Mouse (Mus musculus): ENCODE data around the gene Ces3a. TPM values are rescaled to one million over a fixed set of nuclear protein-coding genes. Genes with fewer than 3 reads are reported as not detected.
"Not testable (repeated sequence)": the region's sequence is repeated elsewhere in the genome, so short reads cannot be mapped to it uniquely, and the experiment has no call there.

The Ces3a gene
- polyA plus RNA-seq, 1 experiment from 2014 or later = not detected

DNA sequence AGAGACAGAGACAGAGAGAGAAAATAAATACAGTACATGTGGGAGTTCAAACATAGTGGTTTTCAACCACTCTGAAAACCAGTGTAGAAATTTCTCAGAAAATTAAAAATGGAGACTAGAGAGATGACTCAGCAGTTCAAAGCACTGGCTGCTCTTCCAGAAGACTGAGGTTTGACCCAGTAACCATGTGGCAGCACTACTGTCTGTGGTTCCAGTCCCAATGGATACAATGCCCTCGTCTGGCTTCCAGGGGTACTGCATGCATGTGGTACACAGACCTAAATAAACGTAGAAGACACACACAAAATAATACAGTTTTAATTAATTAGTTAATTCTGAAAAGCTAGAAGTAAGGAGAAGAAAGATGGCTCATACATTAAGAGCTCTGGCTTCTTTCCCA, 23.4 kb upstream of the Ces3a start:
- TF ChIP-seq CTCF (IDR thresholded peaks at IDR 0.05; ENCODE audit: low read depth) = peak; percentile 36; the same call in 1 of the 2 replicates
- no peak for ATAC-seq (ENCODE audit: insufficient read depth)
- Histone ChIP-seq H3K27me3 (ENCODE audit: insufficient read depth, low read length) (no peaks in the 10 kb centered on the region), H3K9me3 (ENCODE audit: low read depth, low read length) (no peaks in the 10 kb centered on the region), H3K36me3 (ENCODE audit: insufficient read depth) (no peaks in the 10 kb centered on the region), H3K9ac (no peak overlapping the region), H3K27ac (ENCODE audit: low read depth) (no peak overlapping the region), H3K4me1 (ENCODE audit: insufficient read depth) (no peaks in the 10 kb centered on the region), H3K4me3 (ENCODE audit: low read depth, low read length) (no peak overlapping the region), H3K4me2 (no peak overlapping the region)
- WGBS = 71% methylated on average over 2 of the region's 2 CpGs
- peak; percentile 9 for DNase-seq

DNA sequence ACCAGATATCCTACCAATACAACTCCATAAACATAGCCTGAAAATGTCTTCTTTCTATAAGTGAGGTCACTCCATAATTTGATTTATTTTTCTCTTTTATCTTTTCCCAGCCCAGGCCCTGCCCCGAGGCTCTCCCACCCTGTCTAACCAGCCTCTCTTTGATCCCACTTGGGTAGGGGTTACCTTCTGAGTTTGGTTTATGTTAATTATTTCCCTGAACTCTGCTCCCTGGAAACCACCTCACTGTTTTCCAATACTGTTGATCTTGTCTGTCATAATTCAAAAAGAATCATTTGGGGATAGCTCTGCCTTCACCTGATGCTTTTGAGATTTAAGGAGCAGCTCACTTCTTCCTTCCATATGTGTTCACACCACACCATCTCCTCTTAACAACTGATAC, 4.9 kb upstream of the Ces3a start:
- no peaks in the 10 kb centered on the region for H3K9me3 ChIP-seq (ENCODE audit: low read depth, low read length)
- no peaks in the 10 kb centered on the region for H3K36me3 ChIP-seq (ENCODE audit: insufficient read depth)
- H3K27ac ChIP-seq (ENCODE audit: low read depth) = no peak overlapping the region
- 52% methylated on average over 1 of the region's 1 CpGs for WGBS
- no peak for TF ChIP-seq CTCF (IDR thresholded peaks at IDR 0.05; ENCODE audit: low read depth)
- H3K4me2 ChIP-seq = no peak overlapping the region
- H3K4me3 ChIP-seq (ENCODE audit: low read depth, low read length) = no peak overlapping the region
- no peak for DNase-seq
- no peak overlapping the region for H3K9ac ChIP-seq
- H3K4me1 ChIP-seq (ENCODE audit: insufficient read depth) = no peaks in the 10 kb centered on the region
- ATAC-seq (ENCODE audit: insufficient read depth) = no peak
- H3K27me3 ChIP-seq (ENCODE audit: insufficient read depth, low read length) = no peaks in the 10 kb centered on the region

DNA sequence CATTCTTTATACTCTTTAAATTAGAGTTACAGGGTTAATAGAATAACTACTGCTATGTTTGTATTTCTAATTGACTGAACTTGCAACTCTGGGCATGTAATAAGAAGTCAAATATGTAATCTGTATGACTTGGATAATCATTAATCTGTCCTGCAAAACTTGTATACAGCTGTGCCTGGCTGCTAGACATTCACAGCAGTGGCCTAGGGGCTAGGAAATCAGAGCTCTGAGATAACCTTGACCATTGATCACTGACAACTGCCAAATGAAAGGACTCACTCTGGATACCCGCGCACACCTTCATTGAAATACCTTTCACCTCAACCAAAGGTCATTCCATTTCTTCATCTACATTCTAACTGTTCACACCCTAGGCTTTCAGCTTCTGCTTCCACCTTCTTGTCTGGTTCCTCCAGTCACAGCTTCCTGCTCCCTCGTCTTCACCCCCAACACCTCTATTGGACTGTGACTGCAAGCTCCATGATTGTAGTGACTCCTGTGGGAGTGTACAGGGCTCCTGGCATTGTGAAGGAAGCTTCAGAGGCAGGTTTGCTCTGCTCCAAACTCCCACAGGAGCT, 2.5 kb upstream of the Ces3a start:
- no peak overlapping the region for H3K27ac ChIP-seq (ENCODE audit: low read depth)
- WGBS = 66% methylated on average over 3 of the region's 3 CpGs

DNA sequence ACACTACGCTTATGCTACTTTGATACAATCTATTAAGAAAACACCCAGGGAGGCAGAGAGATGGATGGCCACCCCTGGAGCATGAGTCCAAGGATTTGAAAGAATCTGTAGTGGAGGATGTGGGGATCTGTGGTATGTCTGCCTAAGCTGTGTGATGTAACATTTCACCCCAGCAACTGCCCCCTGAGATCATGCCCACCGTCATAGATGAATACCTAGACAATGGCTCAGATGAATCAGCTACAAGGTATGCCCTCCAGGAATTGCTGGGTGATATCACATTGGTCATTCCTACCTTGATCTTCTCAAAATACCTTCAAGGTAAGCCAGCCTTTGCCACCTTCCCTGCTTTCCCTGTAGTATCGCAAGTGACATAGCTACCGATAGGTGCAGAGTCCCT, 7.8 kb downstream of the Ces3a start:
- 84% methylated on average over 4 of the region's 4 CpGs for WGBS
- no peak for TF ChIP-seq CTCF (IDR thresholded peaks at IDR 0.05; ENCODE audit: low read depth)

More for the DNA sequence above, 2.5 kb upstream of the Ces3a start:
- Histone ChIP-seq H3K36me3 (ENCODE audit: insufficient read depth) (no peaks in the 10 kb centered on the region), H3K4me3 (ENCODE audit: low read depth, low read length) (no peak overlapping the region), H3K27me3 (ENCODE audit: insufficient read depth, low read length) (no peaks in the 10 kb centered on the region), H3K9me3 (ENCODE audit: low read depth, low read length) (no peaks in the 10 kb centered on the region), H3K9ac (no peak overlapping the region), H3K4me1 (ENCODE audit: insufficient read depth) (no peaks in the 10 kb centered on the region), H3K4me2 (no peak overlapping the region)
- TF ChIP-seq CTCF (IDR thresholded peaks at IDR 0.05; ENCODE audit: low read depth) = no peak
- DNase-seq = no peak
- ATAC-seq (ENCODE audit: insufficient read depth) = no peak

DNA sequence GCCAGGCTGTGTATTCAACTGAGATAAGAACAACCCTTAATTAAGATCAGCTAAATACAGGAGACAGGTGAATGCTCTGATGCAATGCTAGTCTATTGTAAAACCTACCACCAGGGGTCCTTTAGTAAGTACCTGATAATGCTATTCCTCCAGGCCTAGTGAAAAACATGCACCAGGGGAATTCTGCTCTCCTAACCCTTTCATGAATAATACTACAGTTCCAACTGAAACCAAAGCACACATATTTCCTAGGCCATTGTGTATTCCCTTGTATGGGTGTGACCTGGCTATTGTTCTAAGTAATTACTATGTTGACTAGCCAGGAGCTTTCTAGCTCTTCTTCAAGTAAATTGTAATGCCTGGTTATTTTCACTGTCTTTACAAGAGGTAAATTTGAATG, 11.7 kb downstream of the Ces3a start:
- no peak overlapping the region for H3K4me2 ChIP-seq
- H3K27ac ChIP-seq (ENCODE audit: low read depth) = no peak overlapping the region
- ATAC-seq (ENCODE audit: insufficient read depth) (no peak), DNase-seq (no peak)
- H3K9ac ChIP-seq = no peak overlapping the region
- no peaks in the 10 kb centered on the region for H3K27me3 ChIP-seq (ENCODE audit: insufficient read depth, low read length)
- H3K36me3 ChIP-seq (ENCODE audit: insufficient read depth) = no peaks in the 10 kb centered on the region
- no peaks in the 10 kb centered on the region for H3K4me1 ChIP-seq (ENCODE audit: insufficient read depth)
- TF ChIP-seq CTCF (IDR thresholded peaks at IDR 0.05; ENCODE audit: low read depth) = no peak
- H3K9me3 ChIP-seq (ENCODE audit: low read depth, low read length) = no peaks in the 10 kb centered on the region
- no peak overlapping the region for H3K4me3 ChIP-seq (ENCODE audit: low read depth, low read length)

More for the DNA sequence above, 7.8 kb downstream of the Ces3a start:
- DNase-seq = no peak
- Histone ChIP-seq H3K9me3 (ENCODE audit: low read depth, low read length) (no peaks in the 10 kb centered on the region), H3K36me3 (ENCODE audit: insufficient read depth) (no peaks in the 10 kb centered on the region), H3K4me1 (ENCODE audit: insufficient read depth) (no peaks in the 10 kb centered on the region), H3K27me3 (ENCODE audit: insufficient read depth, low read length) (no peaks in the 10 kb centered on the region), H3K4me2 (no peak overlapping the region), H3K27ac (ENCODE audit: low read depth) (no peak overlapping the region), H3K4me3 (ENCODE audit: low read depth, low read length) (no peak overlapping the region), H3K9ac (no peak overlapping the region)
- ATAC-seq (ENCODE audit: insufficient read depth) = no peak

DNA sequence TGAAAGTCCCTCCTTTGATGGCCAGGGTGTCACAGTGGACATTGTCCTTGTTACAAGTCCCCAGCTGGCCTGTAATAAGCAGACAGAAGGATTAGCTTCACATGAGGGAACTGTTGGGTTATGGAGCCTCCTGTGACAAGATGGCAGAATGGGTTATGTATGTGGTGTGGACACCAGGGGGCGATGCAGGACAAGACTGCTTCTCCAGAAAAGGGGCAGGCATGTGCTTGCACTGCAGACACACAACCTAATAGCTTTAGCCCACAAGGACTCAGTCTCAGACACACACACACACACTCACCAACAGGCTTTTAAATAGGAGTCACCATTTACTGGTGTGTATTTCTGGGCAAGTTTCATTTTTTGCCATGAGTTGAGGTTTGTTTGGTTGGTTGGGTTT, 18.4 kb downstream of the Ces3a start:
- Histone ChIP-seq H3K27ac (ENCODE audit: low read depth) (no peak overlapping the region), H3K4me3 (ENCODE audit: low read depth, low read length) (no peak overlapping the region), H3K9ac (no peak overlapping the region), H3K4me1 (ENCODE audit: insufficient read depth) (no peaks in the 10 kb centered on the region), H3K4me2 (no peak overlapping the region), H3K27me3 (ENCODE audit: insufficient read depth, low read length) (no peaks in the 10 kb centered on the region), H3K36me3 (ENCODE audit: insufficient read depth) (no peaks in the 10 kb centered on the region), H3K9me3 (ENCODE audit: low read depth, low read length) (no peaks in the 10 kb centered on the region)
- TF ChIP-seq CTCF (IDR thresholded peaks at IDR 0.05; ENCODE audit: low read depth) = peak; percentile 76
- WGBS = 5% methylated on average over 1 of the region's 1 CpGs
- ATAC-seq (ENCODE audit: insufficient read depth) (no peak; the same call in 1 of the 2 replicates), DNase-seq (peak; percentile 78)

GRCm38 (mm10) chr8:105067905-105068304, 19.5 kb downstream of the Ces3a start:
- not testable (repeated sequence) for ATAC-seq (ENCODE audit: insufficient read depth); H3K36me3 ChIP-seq (ENCODE audit: insufficient read depth); H3K9ac ChIP-seq; H3K4me2 ChIP-seq; H3K4me3 ChIP-seq (ENCODE audit: low read depth, low read length); DNase-seq; H3K9me3 ChIP-seq (ENCODE audit: low read depth, low read length); H3K4me1 ChIP-seq (ENCODE audit: insufficient read depth); H3K27me3 ChIP-seq (ENCODE audit: insufficient read depth, low read length); H3K27ac ChIP-seq (ENCODE audit: low read depth)
- 66% methylated on average over 7 of the region's 7 CpGs for WGBS

DNA sequence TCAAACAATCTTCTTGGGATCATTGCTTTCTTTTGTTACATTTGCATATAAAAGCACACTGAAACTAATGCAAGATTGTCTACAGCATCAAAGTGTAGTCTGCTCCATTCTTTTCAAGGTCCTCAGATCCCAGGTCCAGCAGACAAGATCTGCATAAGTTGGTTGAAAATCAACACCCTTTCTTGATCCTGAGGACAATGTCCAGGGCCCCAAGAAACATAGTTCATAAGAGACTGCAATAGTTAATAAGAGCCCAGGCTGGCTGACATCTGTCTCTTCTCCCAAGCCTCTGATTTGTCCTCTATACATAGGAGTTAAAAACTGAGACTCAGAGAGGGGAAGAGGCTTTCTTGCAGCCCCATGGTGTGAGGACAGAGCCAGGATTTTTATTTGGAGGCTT, 20.6 kb downstream of the Ces3a start:
- Histone ChIP-seq H3K4me3 (ENCODE audit: low read depth, low read length) (no peak overlapping the region), H3K4me1 (ENCODE audit: insufficient read depth) (no peaks in the 10 kb centered on the region), H3K36me3 (ENCODE audit: insufficient read depth) (no peaks in the 10 kb centered on the region), H3K9ac (no peak overlapping the region), H3K4me2 (no peak overlapping the region), H3K9me3 (ENCODE audit: low read depth, low read length) (no peaks in the 10 kb centered on the region), H3K27ac (ENCODE audit: low read depth) (no peak overlapping the region), H3K27me3 (ENCODE audit: insufficient read depth, low read length) (no peaks in the 10 kb centered on the region)
- DNase-seq = no peak
- no peak for TF ChIP-seq CTCF (IDR thresholded peaks at IDR 0.05; ENCODE audit: low read depth)
- ATAC-seq (ENCODE audit: insufficient read depth) = no peak
